Mouse (Mus musculus): ENCODE results near the gene Sec24a. TPM values are rescaled to one million over a fixed set of nuclear protein-coding genes. Genes with fewer than 3 reads are reported as not detected.

Gene Sec24a
- polyA plus RNA-seq, 1 experiment from 2014 or later: 16.9 TPM

DNA sequence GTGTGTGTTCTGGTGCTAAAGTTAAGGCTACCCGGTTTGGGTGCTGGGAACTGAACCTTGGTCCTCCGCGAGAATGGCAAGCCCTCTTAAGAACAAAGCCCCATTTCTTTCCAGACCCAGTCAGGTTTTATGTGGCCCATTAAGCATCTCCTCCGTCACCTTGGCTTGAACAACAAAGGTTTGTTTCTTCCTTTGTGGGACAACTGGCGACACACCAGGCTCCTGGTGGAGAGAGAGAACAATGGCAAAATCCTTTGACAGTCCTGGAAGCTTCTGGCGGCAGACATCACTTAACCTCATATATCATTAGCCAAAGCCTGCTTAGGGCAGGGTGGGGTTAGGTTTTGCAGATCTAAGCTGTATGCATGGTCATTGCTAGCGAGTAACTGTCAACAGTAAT is 100.8 kb downstream of the Sec24a start:
- Histone ChIP-seq H3K9ac (replicated peaks; ENCODE audit: low read length) (no peak overlapping the region), H3K27ac (replicated peaks; ENCODE audit: low read depth, low read length) (no peak overlapping the region), H3K36me3 (ENCODE audit: control insufficient read depth, insufficient read depth, low read length) (no peaks in the 10 kb centered on the region), H3K4me3 (replicated peaks; ENCODE audit: low read depth, low read length) (no peak overlapping the region), H3K27me3 (ENCODE audit: control insufficient read depth, insufficient read depth, low read length) (no peaks in the 10 kb centered on the region), H3K4me2 (ENCODE audit: low read length) (no peak overlapping the region), H3K9me3 (ENCODE audit: control insufficient read depth, low read length) (no peaks in the 10 kb centered on the region), H3K4me1 (ENCODE audit: control insufficient read depth, insufficient read depth, low read length) (no peaks in the 10 kb centered on the region)
- DNase-seq: no peak
- ATAC-seq (ENCODE audit: low FRiP score, low TSS enrichment): no peak
- 79% methylated on average over 7 of the region's 7 CpGs for WGBS

- Histone ChIP-seq H3K27me3 (ENCODE audit: control insufficient read depth, insufficient read depth, low read length) (no peaks in the 10 kb centered on the region), H3K4me1 (ENCODE audit: control insufficient read depth, insufficient read depth, low read length) (no peaks in the 10 kb centered on the region), H3K4me3 (replicated peaks; ENCODE audit: low read depth, low read length) (no peak overlapping the region), H3K4me2 (ENCODE audit: low read length) (no peak overlapping the region), H3K9ac (replicated peaks; ENCODE audit: low read length) (no peak overlapping the region), H3K9me3 (ENCODE audit: control insufficient read depth, low read length) (no peaks in the 10 kb centered on the region), H3K36me3 (ENCODE audit: control insufficient read depth, insufficient read depth, low read length) (no peaks in the 10 kb centered on the region), H3K27ac (replicated peaks; ENCODE audit: low read depth, low read length) (no peak overlapping the region)
- WGBS: 71% methylated on average over 16 of the region's 16 CpGs
- ATAC-seq (ENCODE audit: low FRiP score, low TSS enrichment) (no peak), DNase-seq (no peak)
Observed at GRCm38 (mm10) chr11:51661867-51662365, 101.5 kb downstream of the Sec24a start.

DNA sequence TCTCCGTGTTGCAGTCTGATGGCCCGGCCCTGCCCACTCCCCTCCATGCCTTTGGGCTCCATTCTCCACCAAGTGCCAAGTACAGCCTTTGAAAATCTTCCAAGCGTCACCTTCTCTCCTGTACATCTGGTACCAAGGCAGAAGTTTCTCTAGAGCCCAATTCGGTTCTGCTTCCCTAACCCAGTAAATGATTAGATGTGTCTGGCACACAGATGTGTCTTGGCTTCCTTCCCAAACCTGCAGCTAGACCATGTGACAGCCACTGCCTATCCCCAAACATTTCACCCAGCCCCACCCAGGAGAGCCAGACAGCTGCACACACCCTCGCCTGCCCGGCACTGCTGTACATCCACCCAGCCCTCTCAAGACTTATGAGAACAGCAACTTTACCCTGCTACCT is 104.7 kb downstream of the Sec24a start:
- ATAC-seq (ENCODE audit: low FRiP score, low TSS enrichment): no peak
- WGBS: 79% methylated on average over 6 of the region's 6 CpGs
- no peak overlapping the region for H3K9ac ChIP-seq (replicated peaks; ENCODE audit: low read length)
- H3K4me3 ChIP-seq (replicated peaks; ENCODE audit: low read depth, low read length): no peak overlapping the region
- DNase-seq: peak; percentile 15
- no peaks in the 10 kb centered on the region for H3K4me1 ChIP-seq (ENCODE audit: control insufficient read depth, insufficient read depth, low read length)
- no peak overlapping the region for H3K27ac ChIP-seq (replicated peaks; ENCODE audit: low read depth, low read length)
- no peaks in the 10 kb centered on the region for H3K36me3 ChIP-seq (ENCODE audit: control insufficient read depth, insufficient read depth, low read length)
- H3K27me3 ChIP-seq (ENCODE audit: control insufficient read depth, insufficient read depth, low read length): no peaks in the 10 kb centered on the region
- no peaks in the 10 kb centered on the region for H3K9me3 ChIP-seq (ENCODE audit: control insufficient read depth, low read length)
- no peak overlapping the region for H3K4me2 ChIP-seq (ENCODE audit: low read length)

GRCm38 (mm10) chr11:51658291-51658690 is 105.1 kb downstream of the Sec24a start:
- Histone ChIP-seq H3K4me1 (ENCODE audit: control insufficient read depth, insufficient read depth, low read length) (no peaks in the 10 kb centered on the region), H3K9ac (replicated peaks; ENCODE audit: low read length) (no peak overlapping the region), H3K27me3 (ENCODE audit: control insufficient read depth, insufficient read depth, low read length) (no peaks in the 10 kb centered on the region), H3K4me3 (replicated peaks; ENCODE audit: low read depth, low read length) (no peak overlapping the region), H3K4me2 (ENCODE audit: low read length) (no peak overlapping the region), H3K9me3 (ENCODE audit: control insufficient read depth, low read length) (no peaks in the 10 kb centered on the region), H3K36me3 (ENCODE audit: control insufficient read depth, insufficient read depth, low read length) (no peaks in the 10 kb centered on the region), H3K27ac (replicated peaks; ENCODE audit: low read depth, low read length) (no peak overlapping the region)
- ATAC-seq (ENCODE audit: low FRiP score, low TSS enrichment) (no peak), DNase-seq (no peak)
- 75% methylated on average over 7 of the region's 7 CpGs for WGBS

- Histone ChIP-seq H3K27me3 (ENCODE audit: control insufficient read depth, insufficient read depth, low read length) (no peaks in the 10 kb centered on the region), H3K9me3 (ENCODE audit: control insufficient read depth, low read length) (no peaks in the 10 kb centered on the region), H3K9ac (replicated peaks; ENCODE audit: low read length) (no peak overlapping the region), H3K4me2 (ENCODE audit: low read length) (no peak overlapping the region), H3K27ac (replicated peaks; ENCODE audit: low read depth, low read length) (no peak overlapping the region), H3K4me1 (ENCODE audit: control insufficient read depth, insufficient read depth, low read length) (no peaks in the 10 kb centered on the region), H3K4me3 (replicated peaks; ENCODE audit: low read depth, low read length) (no peak overlapping the region), H3K36me3 (ENCODE audit: control insufficient read depth, insufficient read depth, low read length) (no peaks in the 10 kb centered on the region)
- WGBS: 87% methylated on average over 10 of the region's 10 CpGs
- ATAC-seq (ENCODE audit: low FRiP score, low TSS enrichment) (no peak), DNase-seq (no peak)
Observed at GRCm38 (mm10) chr11:51656798-51657521, 106.5 kb downstream of the Sec24a start.

DNA sequence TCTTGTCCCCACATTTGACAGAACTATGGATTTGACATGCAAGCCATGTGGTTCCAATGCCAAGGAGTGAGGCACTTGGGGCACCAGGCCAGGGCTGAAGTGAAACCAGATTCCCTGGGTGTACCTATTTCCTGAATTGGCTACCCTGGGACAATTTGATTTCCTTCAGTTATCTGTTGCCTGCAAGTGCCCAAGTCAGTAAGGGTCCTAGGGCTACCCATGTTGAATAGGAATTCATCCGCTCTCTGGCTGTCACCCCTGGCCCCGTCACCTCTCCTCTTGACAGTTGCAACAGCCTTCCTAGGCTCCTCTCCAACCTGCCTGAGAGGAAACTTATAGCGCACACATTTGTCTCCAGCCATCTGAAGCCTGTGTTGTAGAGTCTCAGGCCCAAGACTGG is 108.5 kb downstream of the Sec24a start:
- DNase-seq: no peak
- ATAC-seq (ENCODE audit: low FRiP score, low TSS enrichment): no peak
- H3K9ac ChIP-seq (replicated peaks; ENCODE audit: low read length): no peak overlapping the region
- H3K27me3 ChIP-seq (ENCODE audit: control insufficient read depth, insufficient read depth, low read length): peaks cover 8% of the 10 kb centered on the region; the same call in 1 of the 2 replicates
- no peak overlapping the region for H3K4me3 ChIP-seq (replicated peaks; ENCODE audit: low read depth, low read length)
- no peaks in the 10 kb centered on the region for H3K9me3 ChIP-seq (ENCODE audit: control insufficient read depth, low read length)
- WGBS: 93% methylated on average over 3 of the region's 3 CpGs
- no peak overlapping the region for H3K27ac ChIP-seq (replicated peaks; ENCODE audit: low read depth, low read length)
- 0 out of 2 replicates have a peak, but pooled peaks cover 4% of the 10 kb centered on the region for H3K4me1 ChIP-seq (ENCODE audit: control insufficient read depth, insufficient read depth, low read length)
- no peak overlapping the region for H3K4me2 ChIP-seq (ENCODE audit: low read length)
- no peaks in the 10 kb centered on the region for H3K36me3 ChIP-seq (ENCODE audit: control insufficient read depth, insufficient read depth, low read length)

DNA sequence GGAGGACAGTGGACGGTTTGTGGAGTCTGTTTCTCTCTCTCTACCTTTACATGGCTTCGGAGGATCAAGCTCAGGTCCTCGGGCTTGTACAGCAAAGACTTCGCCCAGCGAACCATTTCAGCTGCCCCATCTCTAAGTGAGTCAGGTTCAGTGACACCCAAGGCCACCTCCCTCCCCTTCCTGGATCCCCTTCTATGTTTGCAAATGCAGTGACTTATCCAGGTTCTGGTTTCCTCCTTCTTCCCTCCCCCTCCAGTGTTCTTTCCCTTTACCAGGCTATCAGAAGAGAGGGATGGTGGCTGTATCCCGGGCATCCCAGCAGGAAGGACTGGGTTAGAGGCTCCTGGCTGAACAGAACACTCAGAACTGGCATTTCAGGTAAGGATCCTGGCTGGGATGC is 109.7 kb downstream of the Sec24a start:
- peaks cover 14% of the 10 kb centered on the region for H3K4me1 ChIP-seq (ENCODE audit: control insufficient read depth, insufficient read depth, low read length)
- H3K4me3 ChIP-seq (replicated peaks; ENCODE audit: low read depth, low read length): no peak overlapping the region
- no peak overlapping the region for H3K27ac ChIP-seq (replicated peaks; ENCODE audit: low read depth, low read length)
- H3K9ac ChIP-seq (replicated peaks; ENCODE audit: low read length): no peak overlapping the region
- H3K27me3 ChIP-seq (ENCODE audit: control insufficient read depth, insufficient read depth, low read length): peaks cover 13% of the 10 kb centered on the region; the same call in 1 of the 2 replicates
- H3K4me2 ChIP-seq (ENCODE audit: low read length): no peak overlapping the region
- no peaks in the 10 kb centered on the region for H3K36me3 ChIP-seq (ENCODE audit: control insufficient read depth, insufficient read depth, low read length)
- ATAC-seq (ENCODE audit: low FRiP score, low TSS enrichment): no peak
- WGBS: 80% methylated on average over 6 of the region's 6 CpGs
- no peaks in the 10 kb centered on the region for H3K9me3 ChIP-seq (ENCODE audit: control insufficient read depth, low read length)
- DNase-seq: no peak

DNA sequence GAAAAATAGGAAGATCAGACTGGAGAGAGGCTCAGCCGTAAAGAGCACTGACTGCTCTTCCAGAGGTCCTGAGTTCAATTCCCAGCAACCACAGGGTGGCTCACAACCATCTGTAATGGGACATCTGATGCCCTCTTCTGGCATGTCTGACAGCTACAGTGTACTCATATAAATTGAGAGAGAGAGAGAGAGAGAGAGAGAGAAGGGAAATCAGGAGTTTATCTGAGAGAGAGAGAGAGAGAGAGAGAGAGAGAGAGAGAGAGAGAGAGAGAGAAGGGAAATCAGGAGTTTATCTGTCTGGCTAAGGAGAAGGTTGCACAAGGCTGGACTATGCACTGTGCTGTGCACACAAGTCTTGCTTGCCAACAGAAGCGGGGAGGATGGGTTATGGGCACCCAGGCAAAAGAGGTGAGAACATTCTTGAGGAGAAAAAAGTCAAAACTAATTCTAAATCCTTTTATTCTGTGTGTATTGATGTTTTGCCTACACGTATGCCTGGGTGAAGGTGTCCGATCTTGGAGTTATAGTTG is 110.5 kb downstream of the Sec24a start:
- 88% methylated on average over 4 of the region's 4 CpGs for WGBS
- Histone ChIP-seq H3K27me3 (ENCODE audit: control insufficient read depth, insufficient read depth, low read length) (peaks cover 13% of the 10 kb centered on the region; the same call in 1 of the 2 replicates), H3K27ac (replicated peaks; ENCODE audit: low read depth, low read length) (no peak overlapping the region), H3K4me3 (replicated peaks; ENCODE audit: low read depth, low read length) (no peak overlapping the region), H3K9me3 (ENCODE audit: control insufficient read depth, low read length) (no peaks in the 10 kb centered on the region), H3K4me2 (ENCODE audit: low read length) (no peak overlapping the region), H3K9ac (replicated peaks; ENCODE audit: low read length) (no peak overlapping the region), H3K4me1 (ENCODE audit: control insufficient read depth, insufficient read depth, low read length) (peaks cover 16% of the 10 kb centered on the region), H3K36me3 (ENCODE audit: control insufficient read depth, insufficient read depth, low read length) (no peaks in the 10 kb centered on the region)
- ATAC-seq (ENCODE audit: low FRiP score, low TSS enrichment) (no peak), DNase-seq (no peak)
